Mouse (Mus musculus) cerebellum, adult 2 months (tissue): Measurements from ENCODE around the gene Gm6408.

Source experiments
- CTCF ChIP-seq: fragments of 200-500 bp; IDR thresholded peaks from 2 replicates; pipeline ENCODE4 v1.5.1; 2011; ENCODE audit warnings: low read depth, mild to moderate bottlenecking, control low read depth, low read length, moderate library complexity, borderline replicate concordance; ENCODE audit not compliant: insufficient read depth
- POLR2A ChIP-seq: fragments of 200-500 bp; IDR thresholded peaks from 2 replicates; pipeline ENCODE4 v1.6.1; 2011; ENCODE audit warnings: low read length, control low read depth, borderline replicate concordance; ENCODE audit not compliant: insufficient read depth

DNA sequence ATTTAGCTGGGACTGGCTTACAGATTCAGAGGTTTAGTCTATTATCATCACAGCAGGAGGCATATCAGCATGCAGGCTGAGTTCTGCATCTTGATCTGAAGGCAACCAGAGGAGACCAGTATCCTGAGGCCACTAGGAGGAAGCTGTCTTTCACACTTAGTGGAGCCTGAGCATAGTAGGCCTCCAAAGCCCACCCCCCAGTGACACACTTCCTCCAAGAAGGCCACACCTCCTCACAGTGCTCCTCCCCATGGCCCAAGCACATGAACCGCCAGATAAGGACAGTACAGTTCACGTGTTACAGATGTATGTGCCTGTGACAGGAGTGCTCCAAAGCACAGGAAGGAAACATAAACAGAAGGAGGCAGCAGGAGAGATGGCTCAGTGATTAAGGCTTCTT is 39.0 kb upstream of the Gm6408 start:
- TF ChIP-seq CTCF (no peak), POLR2A (no peak)
